Mouse (Mus musculus) liver, postnatal 0 days (tissue): Measurements from ENCODE around the gene Lce1l.

Source experiments
- CTCF ChIP-seq: sonication (generic); IDR thresholded peaks from 2 replicates; pipeline ENCODE4 v1.5.1; 2016; ENCODE audit warnings: antibody characterized with exemption, low read depth
- EP300 ChIP-seq: IDR thresholded peaks from 2 replicates; pipeline ENCODE4 v1.6.1; 2016; ENCODE audit warnings: antibody characterized with exemption, low read depth, mild to moderate bottlenecking

DNA sequence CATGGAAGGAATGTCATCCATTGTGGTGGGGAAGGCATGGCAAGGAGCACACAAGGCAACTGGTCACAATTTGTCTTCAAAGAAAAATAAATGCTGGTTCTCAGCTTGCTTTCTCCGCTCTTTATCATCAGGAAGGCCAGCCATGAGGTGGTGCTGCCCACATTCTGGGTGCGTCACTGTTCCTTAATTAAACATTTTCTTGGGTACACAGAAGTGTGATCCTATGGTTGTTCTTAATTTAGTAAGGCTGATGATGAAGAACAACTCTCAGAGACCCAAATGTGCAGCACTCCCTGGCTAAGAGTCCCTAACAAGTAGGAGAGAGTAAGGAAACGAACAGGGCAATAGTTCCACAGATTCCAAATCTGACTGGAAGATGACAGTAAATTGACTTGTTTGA lies 23.1 kb upstream of the Lce1l start:
- TF ChIP-seq CTCF (no peak), EP300 (no peak)
